Mouse (Mus musculus) right cerebral cortex, postnatal 10 days (tissue): ENCODE results near the gene Dcaf8.

Source experiments
- DNase-seq, 2 experiments: peaks; one replicate each; pipeline ENCODE4 v3.0.0; 2021; ENCODE audit warnings: low spot score in 2 of 2

Dcaf8 gene

DNA sequence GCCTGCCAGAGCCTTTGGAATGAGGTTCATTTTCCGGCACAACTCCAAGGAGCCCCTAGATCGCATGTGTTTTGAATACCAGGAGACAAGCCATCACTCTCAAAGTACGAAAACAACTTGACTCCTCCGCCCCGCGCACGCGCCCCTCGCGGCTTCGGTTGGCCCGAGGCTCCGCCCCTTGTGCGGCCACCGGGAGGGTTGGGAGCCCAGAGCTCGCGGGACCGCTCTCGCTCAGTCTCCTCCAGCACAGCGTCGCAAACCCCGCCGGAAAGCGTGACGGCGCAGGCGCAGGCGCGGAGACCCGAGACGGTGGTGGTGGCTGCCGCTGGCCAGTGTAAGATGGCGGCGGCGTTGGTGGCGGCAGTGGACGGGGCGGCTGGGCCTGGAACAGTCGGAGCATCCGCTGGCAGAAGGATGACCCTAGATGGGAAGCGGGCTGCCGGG is at the start of gene Dcaf8:
Gene Dcaf8 (plus strand): TSS at position 250 of the 444 bp plus-strand sequence.
- DNase-seq = peak; percentile 96 to 97

DNA sequence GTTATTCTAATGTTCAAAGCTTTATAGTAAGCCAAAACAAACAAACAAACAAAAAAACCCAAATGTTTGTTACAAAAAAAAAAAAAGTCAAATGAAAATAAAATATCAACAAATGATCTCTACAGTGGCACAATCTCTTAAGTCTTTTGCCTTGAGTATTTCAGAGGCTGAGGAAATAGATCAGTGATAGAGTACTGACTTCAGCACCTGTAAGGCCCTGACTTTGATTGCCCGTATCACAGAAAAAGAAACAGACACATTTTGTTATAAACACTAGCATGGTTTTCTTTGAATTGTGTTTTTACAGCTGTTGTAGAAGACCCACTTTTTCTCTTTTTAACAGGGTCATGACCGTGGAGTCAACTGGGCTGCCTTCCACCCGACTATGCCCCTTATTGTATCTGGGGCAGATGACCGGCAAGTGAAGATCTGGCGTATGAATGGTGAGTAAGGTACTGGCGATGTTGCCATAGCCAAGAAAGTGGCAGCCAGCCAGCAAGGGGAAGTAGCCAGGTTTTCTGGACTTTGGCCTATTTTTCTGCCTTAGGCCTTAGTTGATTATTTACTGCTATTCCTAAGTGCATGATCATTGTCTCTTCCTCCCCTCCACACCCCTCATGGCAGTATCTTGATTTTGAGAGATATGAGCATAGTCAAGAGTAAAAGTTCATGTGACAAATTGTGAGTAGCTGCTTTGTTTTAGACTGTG is 48.4 kb upstream of the Dcaf8 start:
- no peak for DNase-seq

DNA sequence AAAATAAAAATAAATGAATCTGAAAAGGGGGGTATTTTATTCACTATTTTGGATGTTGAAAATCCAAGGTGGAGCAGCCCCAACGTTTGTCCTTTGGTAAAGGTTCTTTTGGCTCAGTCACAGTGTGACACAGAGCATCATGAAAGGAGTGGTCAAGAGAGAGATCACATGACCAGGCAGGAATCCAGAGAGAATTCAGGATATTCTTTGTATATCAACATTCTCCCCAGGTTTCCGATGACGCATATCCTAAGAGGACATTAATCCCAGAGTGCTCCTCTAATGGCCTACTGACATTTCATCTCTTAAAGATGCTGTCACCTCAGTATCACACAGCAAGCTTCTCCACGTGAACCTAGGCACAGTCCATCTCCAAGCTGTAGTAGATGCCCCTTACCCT is 44.3 kb upstream of the Dcaf8 start:
- DNase-seq = no peak

DNA sequence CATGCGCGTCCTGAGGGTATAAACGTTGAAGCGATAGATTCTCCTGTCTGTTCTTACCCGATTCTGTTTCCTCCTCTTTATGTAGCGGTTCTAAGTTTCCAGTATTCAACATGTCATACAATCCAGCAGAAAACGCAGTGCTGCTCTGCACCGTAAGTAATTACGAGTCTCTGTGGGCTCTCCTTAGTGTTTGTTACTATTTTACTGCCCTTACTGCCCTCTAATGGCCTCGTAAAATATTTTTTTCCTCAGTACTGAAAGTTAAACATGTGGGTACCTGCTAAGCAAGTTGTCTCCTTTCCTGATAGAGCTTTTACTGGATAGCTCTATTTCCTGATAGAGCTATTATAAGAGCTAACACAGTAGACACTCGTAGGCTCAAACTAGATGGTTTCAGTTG is 42.8 kb upstream of the Dcaf8 start:
- DNase-seq = no peak

DNA sequence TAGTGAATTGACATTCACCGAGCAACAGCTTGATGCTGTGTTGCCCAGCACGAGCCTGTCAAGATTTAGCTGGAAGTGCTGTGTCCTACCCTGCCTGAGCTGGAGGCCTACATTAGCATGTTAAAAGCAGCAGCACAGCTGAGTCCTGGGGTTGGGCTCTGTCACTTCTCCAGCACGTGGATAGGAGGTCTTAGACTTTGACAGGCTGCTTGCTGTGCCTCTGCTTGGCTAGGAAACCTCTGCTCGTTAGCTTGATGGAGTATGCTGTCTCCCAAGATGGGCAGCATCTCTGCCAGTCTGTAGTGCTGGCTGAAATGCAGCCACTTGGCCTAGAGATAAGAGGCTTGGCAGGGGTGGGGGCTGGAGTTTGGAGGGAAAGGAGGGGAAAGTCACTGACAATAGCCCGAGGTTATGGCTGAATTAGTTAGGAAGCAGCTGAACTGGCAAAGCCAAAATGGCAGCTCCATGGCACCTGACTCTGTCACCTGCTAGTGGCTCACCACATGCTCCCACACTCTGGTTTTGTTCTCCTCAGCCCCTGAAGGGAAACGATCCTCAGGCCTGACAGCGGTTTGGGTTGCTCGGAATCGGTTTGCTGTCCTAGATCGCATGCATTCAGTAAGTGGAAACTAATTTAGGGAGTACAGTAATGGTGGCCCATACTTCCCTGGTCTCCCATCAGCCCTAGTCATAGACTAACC is 40.0 kb upstream of the Dcaf8 start:
- no peak for DNase-seq

DNA sequence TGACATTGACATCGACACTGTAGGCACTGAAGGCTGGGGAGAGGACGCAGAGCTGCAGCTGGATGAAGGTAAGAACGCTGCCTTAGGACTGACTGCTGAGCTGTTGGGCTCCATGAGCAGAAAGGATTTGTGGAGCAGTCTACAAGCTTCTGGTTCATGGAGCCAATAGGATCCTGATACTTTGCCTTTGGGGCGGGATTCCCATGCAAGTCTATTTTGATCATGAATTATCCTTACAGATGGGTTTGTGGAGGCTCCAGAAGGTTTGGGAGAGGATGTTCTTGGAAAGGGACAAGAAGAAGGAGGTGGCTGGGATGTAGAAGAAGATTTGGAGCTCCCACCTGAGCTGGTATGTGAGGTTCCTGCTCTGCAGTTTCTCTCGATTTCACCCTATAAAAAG is 30.9 kb upstream of the Dcaf8 start:
- no peak for DNase-seq

DNA sequence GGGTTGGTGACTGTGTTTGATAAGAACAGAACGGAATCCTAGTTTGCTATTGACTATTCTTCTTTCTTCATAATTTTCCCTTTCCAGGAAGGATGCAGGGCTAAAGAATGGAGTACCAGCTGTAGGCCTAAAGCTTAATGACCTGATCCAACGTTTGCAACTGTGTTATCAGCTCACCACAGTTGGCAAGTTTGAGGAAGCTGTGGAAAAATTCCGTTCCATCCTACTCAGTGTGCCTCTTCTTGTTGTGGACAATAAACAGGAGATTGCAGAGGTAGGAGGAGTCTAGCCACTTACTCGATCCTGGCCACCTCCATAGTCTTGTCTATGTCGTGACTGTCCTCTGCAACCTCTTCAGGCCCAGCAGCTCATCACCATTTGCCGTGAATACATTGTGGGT is 28.8 kb upstream of the Dcaf8 start:
- DNase-seq = no peak

DNA sequence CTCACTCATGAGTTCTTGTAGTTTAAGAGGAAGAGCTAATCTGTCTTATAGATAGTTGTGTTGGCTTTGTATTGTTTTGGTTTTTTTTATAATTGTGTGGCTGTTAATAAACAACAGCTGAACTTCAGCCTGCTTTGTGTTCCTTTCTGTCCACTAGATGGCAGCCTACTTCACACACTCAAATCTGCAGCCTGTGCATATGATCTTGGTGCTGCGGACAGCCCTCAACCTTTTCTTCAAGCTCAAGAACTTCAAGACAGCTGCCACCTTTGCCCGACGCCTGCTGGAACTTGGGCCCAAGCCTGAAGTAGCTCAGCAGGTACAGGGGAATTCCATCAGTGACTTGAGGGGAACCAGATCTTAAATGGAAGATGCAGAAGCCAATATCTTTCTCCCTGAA is 28.2 kb upstream of the Dcaf8 start:
- peak in 1 of 2 experiments; percentile 60 for DNase-seq

DNA sequence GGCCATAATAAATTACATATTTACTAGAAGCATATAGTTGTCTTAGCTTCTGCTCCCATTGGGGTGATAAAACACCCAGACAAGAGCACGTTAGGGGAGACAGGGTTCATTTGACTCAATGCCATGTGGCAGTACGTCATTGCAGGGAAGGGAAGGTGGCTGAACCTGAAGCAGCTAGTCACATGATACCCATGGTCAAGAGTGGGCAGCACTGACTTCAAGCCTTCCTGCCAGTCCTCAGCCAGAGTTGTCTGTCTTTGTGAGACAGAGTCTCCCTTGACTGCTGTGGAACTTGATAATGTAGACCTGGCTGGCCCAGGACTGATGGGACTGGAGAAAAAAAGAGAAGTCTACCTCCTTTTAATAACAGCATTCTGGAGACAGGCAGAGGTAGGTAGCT is 25.2 kb upstream of the Dcaf8 start:
- no peak for DNase-seq

DNA sequence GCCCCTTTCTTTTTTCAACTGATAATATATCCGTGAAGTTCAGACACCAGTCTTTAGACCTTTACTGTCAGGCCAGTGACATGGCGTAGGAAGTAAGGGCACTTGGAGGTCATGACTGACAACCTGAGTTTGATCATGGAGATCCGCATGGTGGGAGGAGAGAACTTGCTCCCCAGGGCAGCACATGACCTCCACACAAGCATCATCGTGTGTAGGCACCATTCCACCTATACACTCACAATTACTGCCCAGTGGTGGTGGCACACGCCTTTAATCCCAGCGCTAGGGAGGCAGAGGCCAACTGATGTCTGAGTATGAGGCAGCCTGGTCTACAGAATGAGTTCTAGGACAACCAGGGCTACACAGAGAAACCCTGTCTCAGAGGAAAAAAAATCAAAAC is 23.3 kb upstream of the Dcaf8 start:
- DNase-seq = no peak

DNA sequence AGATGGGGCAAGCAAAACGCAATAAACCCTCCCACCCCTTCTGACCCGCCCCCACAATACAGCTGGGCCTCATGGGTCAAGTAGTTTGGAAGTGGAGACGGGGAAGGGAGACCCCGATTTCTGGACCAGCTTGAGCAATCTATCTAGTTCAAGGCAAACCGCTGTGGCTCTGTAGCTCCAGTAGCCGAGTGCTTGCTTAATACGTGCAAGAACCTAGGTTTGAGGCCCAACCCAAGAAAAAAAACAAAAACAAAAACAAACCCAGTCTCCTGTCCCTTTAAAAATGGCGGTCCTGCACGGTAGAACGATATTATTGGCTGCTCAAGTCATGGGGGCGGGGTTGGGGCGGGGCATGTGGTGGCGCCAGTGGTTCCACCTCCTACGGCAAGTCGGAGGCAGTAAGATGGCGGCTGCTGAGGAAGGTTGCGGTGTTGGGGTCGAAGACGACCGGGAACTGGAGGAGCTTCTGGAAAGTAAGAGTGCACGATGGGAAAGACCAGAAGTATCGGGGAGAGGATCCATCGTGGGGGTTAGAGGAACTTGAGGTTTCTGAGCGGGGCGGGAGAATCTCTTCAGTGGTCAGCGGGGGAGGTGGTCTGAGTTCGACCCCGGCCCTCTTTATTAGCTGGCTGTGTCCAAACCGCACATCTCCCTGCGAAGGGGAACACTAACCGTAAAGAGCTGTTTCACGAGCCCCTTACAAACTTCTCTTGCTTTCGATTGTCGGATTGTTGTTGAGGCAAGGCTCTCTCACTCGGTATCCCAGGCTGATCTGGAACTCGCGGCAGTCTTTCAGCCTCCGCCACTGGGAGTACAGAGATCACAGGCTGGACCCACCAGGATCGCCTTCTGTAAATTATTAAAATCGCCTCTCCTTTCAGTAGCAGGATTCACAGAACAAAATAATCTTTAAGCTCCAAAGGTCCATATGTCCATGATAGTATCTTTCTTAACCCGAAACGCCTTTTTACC is 21.2 kb upstream of the Dcaf8 start, which contains the start of gene Pex19:
Gene Pex19 (plus strand): TSS at position 380 of the 972 bp plus-strand sequence.
- DNase-seq = peak; percentile 86 to 88

DNA sequence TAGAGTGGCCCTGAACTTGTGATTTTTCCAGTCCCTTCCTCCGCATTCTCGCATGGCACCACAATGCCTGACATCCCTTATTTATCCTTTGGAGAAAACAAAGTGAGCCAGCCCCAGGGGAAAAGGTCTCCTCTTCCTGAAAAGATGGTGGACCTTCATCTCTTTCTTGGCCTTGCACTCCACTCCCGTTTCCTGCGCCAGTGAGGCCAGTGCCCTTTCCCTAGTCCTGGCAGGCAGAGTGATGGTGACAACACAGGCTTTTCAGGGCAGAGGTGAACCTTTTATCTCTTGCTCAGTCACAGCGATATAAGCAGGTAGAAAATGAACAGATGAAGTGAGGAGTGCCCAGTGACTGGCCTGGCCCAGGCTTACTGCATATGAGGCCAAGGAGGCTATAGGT is 20.4 kb upstream of the Dcaf8 start:
- no peak for DNase-seq

DNA sequence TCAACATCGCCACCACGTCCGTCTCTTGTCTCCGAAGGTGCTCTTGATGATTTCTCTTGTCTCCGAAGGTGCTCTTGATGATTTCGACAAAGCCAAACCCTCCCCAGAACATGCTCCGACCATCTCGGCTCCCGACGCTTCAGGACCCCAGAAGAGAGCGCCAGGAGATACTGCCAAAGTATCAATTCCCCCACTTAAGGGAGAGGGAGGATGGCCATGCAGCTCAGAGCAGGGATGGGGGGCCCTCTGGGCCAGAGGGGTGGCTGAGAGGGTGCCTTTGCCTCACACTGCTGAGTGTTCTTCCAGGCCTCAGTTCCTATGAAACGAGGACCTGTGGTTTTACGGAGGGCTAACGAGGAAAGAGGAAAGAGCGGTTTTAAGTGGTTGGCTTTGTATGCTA is 19.3 kb upstream of the Dcaf8 start:
- DNase-seq = no peak

DNA sequence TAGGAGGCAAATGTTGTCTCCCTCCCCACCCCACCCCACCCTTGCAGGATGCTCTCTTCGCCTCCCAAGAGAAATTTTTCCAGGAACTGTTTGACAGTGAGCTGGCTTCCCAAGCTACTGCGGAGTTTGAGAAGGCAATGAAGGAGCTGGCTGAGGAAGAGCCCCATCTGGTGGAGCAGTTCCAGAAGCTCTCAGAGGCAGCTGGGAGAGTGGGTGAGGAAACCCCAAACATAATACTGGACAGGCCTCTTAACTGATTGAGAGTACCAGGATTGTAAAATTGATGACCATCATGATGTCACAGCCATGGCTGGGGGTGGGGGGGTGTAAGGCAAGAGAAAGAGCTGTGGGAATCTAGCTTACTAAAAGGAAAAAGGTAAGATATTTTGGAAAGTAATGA is 18.8 kb upstream of the Dcaf8 start:
- DNase-seq = peak; percentile 50 to 59

DNA sequence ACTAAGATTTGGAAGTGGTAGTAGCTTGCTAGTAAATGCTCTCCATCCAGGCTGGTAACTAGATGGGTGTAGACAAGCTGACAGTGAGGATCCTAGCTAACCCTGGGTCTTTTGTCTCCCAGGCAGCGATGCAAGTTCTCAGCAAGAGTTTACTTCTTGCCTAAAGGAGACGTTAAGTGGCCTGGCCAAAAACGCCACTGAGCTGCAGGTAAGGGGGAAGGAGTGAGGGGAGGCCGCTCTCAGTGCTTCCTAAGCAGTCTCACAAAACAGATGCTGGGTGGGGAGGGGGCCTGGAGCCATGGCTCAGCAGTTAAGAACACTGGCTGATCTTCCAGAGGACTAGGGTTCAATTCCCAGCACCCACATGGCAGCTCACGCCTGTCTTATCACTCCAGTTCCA is 18.1 kb upstream of the Dcaf8 start:
- DNase-seq = no peak

DNA sequence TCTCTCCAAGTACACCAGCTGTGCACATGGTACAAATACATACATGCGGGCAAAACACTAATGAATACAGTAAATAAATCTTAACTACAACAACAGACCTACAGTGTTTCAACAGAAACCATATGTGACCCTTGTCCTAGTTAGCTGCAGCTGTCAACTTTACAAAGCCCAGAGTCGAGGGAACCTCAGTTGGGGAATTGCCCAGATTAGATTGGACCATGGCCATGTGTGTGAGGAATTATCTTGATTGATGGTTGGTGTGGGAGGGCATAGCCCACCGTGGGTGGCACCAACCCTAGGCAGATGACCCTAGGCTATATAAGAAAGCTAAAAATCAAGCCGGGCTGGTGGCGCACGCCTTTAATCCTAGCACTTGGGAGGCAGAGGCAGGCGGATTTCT is 15.6 kb upstream of the Dcaf8 start:
- DNase-seq = no peak

DNA sequence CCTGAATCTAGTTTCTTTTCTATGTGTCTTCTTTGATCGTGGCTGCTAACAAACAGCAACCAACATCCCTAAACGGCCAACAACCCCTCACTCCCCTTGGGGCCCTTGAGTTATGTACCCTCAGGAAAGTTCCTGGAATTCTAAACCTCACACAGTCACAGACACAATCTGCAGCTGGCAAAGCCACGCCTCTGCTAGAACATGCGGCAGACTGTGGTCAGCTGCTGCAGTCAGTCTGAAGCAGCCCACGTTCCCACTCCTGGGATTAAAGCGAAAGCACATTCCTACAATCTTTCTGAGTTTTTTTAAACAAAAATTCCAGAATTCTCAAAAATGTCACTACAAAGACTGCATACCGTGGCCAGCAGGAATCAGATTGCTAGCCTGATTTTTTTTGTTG is 14.3 kb upstream of the Dcaf8 start:
- no peak for DNase-seq

DNA sequence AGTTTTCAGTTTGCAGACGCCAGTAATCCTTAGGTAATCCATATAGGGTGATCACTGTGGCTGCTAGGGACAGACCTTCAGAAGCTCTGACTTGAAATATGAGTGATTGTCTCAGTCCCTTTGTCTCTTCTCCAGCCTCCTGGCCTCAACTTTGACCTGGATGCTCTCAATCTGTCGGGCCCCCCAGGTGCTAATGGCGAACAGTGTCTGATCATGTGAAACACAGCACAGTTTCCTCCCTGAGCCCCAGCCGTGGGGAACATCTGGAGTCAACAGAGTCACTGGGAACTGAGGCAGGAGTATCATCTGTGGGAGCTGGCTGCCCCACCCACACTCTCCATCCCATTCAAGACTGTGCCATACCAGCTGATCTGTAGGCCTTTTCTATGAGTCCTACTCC is 13.8 kb upstream of the Dcaf8 start:
- no peak for DNase-seq

DNA sequence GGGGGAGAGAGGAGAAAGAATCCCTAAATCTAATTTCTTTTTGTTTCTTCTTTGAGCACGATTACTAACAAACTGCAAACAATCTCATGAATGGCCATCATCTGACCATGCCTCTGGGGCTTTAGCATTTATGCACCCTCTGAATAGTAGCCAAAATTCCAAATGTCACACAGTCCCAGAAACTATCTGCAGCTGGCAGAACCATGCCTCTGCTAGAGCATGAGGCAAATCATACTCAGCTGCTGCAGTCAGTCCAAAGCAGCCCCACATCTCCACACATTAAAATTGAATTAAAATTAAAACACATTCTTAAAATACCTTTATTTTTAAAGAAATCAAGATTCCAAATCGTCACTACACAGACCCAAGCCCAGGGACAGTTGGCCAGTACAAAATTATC is 7.7 kb upstream of the Dcaf8 start:
- no peak for DNase-seq

DNA sequence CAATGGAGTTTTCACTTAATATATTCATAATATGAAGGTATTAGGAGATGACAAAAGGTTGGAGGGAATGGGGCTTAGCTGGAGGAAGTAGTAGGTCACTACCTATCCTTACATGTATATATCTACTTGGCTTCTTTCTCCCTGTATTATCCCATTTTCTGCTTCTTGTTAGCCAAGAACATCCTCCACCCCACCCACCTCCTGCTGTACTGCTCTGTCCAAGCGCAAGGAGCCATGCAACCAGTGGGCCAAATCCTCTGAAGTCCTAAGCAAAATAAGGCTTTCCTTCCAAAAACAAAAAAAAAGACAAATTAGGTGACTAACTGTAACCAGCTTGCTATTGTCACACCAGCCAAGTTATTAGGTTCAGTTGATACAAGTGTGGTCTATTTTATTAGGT is 7.1 kb upstream of the Dcaf8 start:
- DNase-seq = no peak

DNA sequence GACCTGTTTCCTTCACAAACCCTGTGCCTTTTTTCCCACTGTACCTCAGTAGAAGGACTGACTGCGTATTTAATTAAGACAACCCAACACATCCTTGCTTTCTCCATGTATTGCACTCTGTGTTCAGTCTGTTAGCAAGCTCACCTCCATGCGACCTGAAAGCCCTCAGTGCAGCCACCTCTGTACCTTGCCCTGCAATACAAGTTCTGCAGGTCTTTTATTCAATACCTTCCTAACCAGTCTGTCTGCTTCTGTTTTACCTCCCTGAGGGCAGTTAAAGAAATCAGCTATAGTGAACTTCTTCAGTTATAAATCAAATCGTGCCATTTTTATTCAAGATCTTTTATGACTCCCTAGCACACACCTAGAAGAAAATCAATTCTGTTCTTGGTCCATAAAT is 6.4 kb upstream of the Dcaf8 start:
- no peak for DNase-seq

DNA sequence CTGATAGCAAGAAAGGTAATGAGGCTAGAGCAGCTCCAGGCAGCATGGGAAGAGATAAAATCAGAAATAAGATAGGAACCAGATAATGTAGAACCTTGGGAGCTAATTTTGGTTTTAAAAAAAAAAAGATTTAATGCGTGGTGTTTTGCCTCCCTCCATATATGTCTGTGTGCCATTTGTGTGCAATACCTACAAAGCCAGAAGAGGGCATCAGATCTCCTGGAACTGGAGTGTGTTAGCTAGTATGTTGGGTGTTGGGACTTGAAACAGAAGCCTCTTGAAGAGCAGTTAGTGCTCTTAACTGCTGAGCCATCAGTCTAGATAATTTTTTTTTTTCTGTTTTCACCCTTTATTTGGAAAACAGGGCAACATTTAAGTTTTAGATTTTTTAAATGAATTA is 4.3 kb upstream of the Dcaf8 start:
- peak; percentile 63 to 70 for DNase-seq
